Mouse (Mus musculus) small intestine, adult 2 months (tissue): ENCODE results near the gene Csrnp3.

Experiments
- CTCF ChIP-seq: fragments of 200-500 bp; IDR thresholded peaks from 2 replicates; pipeline ENCODE4 v1.5.1; 2012; ENCODE audit warnings: low read depth, mild to moderate bottlenecking, control low read depth, inconsistent platforms, low read length, moderate library complexity, mixed read lengths; ENCODE audit not compliant: insufficient replicate concordance, insufficient read length; ENCODE audit errors: extremely low read depth
- POLR2A ChIP-seq: fragments of 200-500 bp; IDR thresholded peaks from 2 replicates; pipeline ENCODE4 v1.6.1; 2012; ENCODE audit warnings: low read depth, mild to moderate bottlenecking, control low read depth, inconsistent platforms, low read length, moderate library complexity

GRCm38 (mm10) chr2:65994886-65995468 is 149.4 kb downstream of the Csrnp3 start:
- TF ChIP-seq CTCF, result no peak
- no peak for TF ChIP-seq POLR2A
